Mouse (Mus musculus) skeletal muscle tissue, postnatal 0 days (tissue): ENCODE measurements around the gene Slc35d3. TPM values are rescaled to one million over a fixed set of nuclear protein-coding genes. Genes with fewer than 3 reads are reported as not detected.

Experiments used
- polyA plus RNA-seq: library from polyadenylated mRNA; unstranded; fragments of >200 nt; fragmentation: Nextera tagmentation; extraction: Ambion mirVana; gene quantifications from 2 replicates; pipeline ENCODE4 v1.2.1, GENCODE M21; 2015

The Slc35d3 gene
- 0.24 and 0.31 TPM in 2 replicates for polyA plus RNA-seq

DNA sequence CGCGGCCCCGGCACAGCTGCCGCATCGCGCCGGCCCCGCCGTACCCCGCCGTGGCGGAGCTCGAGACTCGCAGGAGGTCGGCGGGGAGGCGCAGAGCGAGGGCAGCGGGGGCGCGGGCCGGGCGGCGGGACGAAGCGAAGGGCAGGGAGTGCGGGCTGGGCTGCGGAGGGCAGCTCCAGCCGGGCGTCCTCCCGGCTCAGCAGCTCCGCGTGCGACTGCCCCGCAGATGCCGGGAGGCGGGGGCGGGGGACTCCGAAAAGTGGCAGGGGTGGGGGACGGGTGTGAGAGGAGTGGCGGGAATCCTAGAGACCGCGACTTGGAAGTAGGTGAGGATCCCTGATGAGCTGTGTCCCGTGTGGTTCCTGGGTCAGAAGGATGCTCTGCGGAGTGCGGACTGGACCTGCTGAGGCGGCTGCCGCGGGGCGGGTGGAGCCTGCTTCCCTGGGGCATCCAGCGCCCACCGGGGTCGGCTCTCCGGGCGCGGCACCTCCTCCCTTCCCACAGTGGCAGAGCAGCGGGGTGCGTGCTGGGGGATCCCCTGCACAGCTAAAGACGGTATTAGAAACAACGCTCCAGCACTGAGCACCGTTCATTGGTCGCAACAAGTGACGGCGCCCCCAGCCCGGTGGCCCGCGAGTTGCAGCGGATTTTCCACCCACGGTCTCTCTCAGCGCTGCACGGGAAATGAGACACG lies at the start of gene Slc35d3:
Slc35d3 (minus strand) TSS at position 462 of the 694 bp plus-strand sequence.

Other genes starting within 250 kb of the Slc35d3 start
- gene Il22ra2, start 229.5 kb downstream of the Slc35d3 start, polyA plus RNA-seq: 0.05 TPM in 1 of 2 replicates, not detected in the other
- not detected in 2 replicates for gene Il20ra, start 138.9 kb downstream of the Slc35d3 start, polyA plus RNA-seq
- gene Pex7, start 56.2 kb upstream of the Slc35d3 start, polyA plus RNA-seq: 16.1 and 18.7 TPM in 2 replicates
- 0.47 and 0.56 TPM in 2 replicates for gene Map3k5, start 83.0 kb upstream of the Slc35d3 start, polyA plus RNA-seq